Mouse (Mus musculus) embryo, embryonic 10.5 days (tissue): Measurements from ENCODE around the gene Car9.
A peak's percentile ranks its signal among the peaks of the same experiment; 100 is the strongest.

Experiments
- DNase-seq: peaks from one replicate; pipeline ENCODE4 v3.0.0-alpha.2; 2015; ENCODE audit warnings: low spot score

Car9 gene

DNA sequence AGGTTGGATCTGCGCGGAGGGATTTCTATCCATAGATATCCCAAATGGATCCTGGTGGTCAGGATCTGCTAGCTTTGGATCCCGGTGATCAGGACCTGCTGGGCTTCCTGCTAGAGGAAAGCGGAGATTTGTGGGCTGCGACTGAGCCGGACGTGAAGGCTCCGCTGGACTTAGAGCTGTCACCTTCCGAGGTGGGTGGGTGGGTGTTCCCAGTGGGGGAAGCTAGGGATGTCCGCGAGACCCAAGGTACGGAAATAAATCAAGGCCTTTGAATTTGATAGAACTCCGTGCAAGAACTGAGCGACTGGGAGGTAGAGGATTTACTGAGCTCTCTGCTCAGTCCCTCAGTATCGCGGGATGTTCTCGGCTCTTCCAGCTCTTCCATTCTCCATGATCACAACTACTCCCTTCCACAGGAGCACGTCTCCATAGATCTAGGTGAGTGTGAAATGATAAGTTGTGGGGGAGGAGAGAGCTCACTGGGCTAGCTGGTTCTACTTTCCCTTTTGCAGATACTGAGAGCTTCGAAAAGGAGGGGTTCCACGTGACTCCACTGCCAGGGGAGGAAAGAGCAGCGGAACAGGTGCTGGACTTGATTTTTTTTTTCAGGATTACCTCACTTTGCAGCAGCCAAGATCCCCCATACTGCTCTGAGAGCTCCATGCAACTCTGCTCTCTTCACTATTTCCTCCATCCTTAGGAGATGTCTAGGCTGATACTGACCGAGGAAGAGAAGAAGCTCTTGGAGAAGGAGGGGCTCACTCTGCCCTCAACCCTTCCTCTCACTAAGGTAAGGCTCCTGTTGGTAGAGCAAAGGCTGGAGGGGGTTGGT is 56.2 kb downstream of the Car9 start:
- peak; percentile 32 for DNase-seq
